Mouse (Mus musculus) hindbrain, embryonic 12.5 days (tissue): ENCODE results near the gene Igf2bp1. TPM values are rescaled to one million over a fixed set of nuclear protein-coding genes. Genes with fewer than 3 reads are reported as not detected.

Experiments
- ATAC-seq: fragments of 200-750 bp; cut with Nextera tagmentation; 2 replicates; pipeline ENCODE4 v1.8.0; 2017; ENCODE audit warnings: moderate TSS enrichment; ENCODE audit not compliant: low FRiP score
- H3K27ac ChIP-seq: fragments of 300-500 bp; sonication (generic); 2 replicates; pipeline ENCODE4 v1.5.1; 2016; ENCODE audit warnings: mild to moderate bottlenecking
- H3K27me3 ChIP-seq: fragments of 300-500 bp; sonication (generic); 2 replicates; pipeline ENCODE4 v1.6.1; 2016; ENCODE audit warnings: mild to moderate bottlenecking
- H3K36me3 ChIP-seq: fragments of 300-500 bp; sonication (generic); 2 replicates; pipeline ENCODE4 v1.6.1; 2016; ENCODE audit warnings: mild to moderate bottlenecking
- H3K4me1 ChIP-seq: fragments of 300-500 bp; sonication (generic); 2 replicates; pipeline ENCODE4 v1.6.1; 2016
- H3K4me2 ChIP-seq: fragments of 300-500 bp; sonication (generic); replicated peaks from 2 replicates; pipeline ENCODE4 v1.6.1; 2016; ENCODE audit warnings: mild to moderate bottlenecking
- H3K4me3 ChIP-seq: fragments of 300-500 bp; sonication (generic); 2 replicates; pipeline ENCODE4 v1.5.1; 2016; ENCODE audit warnings: mild to moderate bottlenecking
- H3K9ac ChIP-seq: fragments of 300-500 bp; sonication (generic); 2 replicates; pipeline ENCODE4 v1.6.1; 2016; ENCODE audit warnings: mild to moderate bottlenecking, moderate library complexity
- H3K9me3 ChIP-seq: fragments of 300-500 bp; sonication (generic); replicated peaks from 2 replicates; pipeline ENCODE4 v1.6.1; 2016; ENCODE audit warnings: mild to moderate bottlenecking
- WGBS: fragments of 180-500 bp; shearing (Covaris S2); methylation state at CpG from one replicate; pipeline ENCODE4 v1.1.7; 2016; 5-methylcytosine and 5-hydroxymethylcytosine counted together
- polyA plus RNA-seq: library from polyadenylated mRNA; unstranded; fragments of >200 nt; fragmentation: Nextera tagmentation; extraction: Ambion mirVana; gene quantifications from 2 replicates; pipeline ENCODE4 v1.2.1, GENCODE M21; 2016

Gene Igf2bp1
- polyA plus RNA-seq, 1 experiment from 2014 or later: 73.3 TPM

DNA sequence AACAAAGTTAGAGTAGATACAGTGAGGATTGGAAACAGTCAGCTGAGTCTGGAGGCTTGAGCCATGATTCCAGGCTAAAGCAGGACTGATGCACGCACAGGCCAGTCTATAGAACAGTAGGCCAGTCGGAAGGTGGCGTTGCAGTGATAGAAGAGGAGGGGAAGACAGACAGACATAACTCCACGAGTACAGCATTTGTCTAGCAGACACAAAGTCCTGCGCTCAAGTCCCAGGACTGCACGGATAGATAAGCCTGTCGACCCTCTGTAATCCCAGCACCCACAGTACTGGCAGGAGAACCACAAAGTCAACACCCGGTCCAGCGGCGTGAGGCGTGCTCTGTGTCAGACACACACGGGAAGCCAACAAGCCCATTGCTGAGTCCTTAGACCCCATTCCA, 23.9 kb downstream of the Igf2bp1 start:
- Histone ChIP-seq H3K4me1 (peaks cover 20% of the 10 kb centered on the region), H3K4me2 (no peak overlapping the region), H3K36me3 (peaks cover 32% of the 10 kb centered on the region), H3K27me3 (no peaks in the 10 kb centered on the region), H3K9ac (no peak overlapping the region), H3K9me3 (no peaks in the 10 kb centered on the region), H3K27ac (peak overlapping the region; percentile 35; the same call in 1 of the 2 replicates), H3K4me3 (no peak overlapping the region)
- WGBS: 83% methylated on average over 12 of the region's 12 CpGs
- ATAC-seq: no peak

- no peak for ATAC-seq
- H3K4me1 ChIP-seq: peaks cover 20% of the 10 kb centered on the region
- 70% methylated on average over 8 of the region's 8 CpGs for WGBS
- H3K36me3 ChIP-seq: peaks cover 41% of the 10 kb centered on the region
- H3K4me2 ChIP-seq: no peak overlapping the region
- no peak overlapping the region for H3K4me3 ChIP-seq
- no peaks in the 10 kb centered on the region for H3K27me3 ChIP-seq
- no peak overlapping the region for H3K27ac ChIP-seq
- no peaks in the 10 kb centered on the region for H3K9me3 ChIP-seq
- no peak overlapping the region for H3K9ac ChIP-seq
Observed at GRCm38 (mm10) chr11:95980762-95981418, 24.9 kb downstream of the Igf2bp1 start.

DNA sequence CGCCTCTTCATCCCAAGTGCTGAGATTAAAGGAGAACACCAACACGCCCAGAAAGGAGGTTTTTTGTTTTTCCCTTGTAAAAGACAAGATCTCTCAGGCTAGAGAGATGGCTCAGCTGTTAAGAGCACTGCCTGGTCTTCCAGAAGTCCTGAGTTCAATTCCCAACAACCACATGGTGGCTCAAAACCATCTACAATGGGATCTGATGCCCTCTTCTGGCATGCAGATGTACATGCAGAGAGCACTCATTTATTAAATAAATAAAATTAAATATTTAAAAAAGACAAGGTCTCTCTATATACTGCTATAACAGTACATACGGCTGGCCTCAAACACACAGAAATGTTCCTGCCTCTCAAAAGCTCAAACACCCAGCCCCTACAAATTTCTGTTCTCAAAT, 27.3 kb downstream of the Igf2bp1 start:
- 91% methylated on average over 3 of the region's 3 CpGs for WGBS
- Histone ChIP-seq H3K4me1 (peaks cover 15% of the 10 kb centered on the region), H3K4me2 (no peak overlapping the region), H3K27ac (no peak overlapping the region), H3K36me3 (peaks cover 63% of the 10 kb centered on the region), H3K4me3 (no peak overlapping the region), H3K9me3 (no peaks in the 10 kb centered on the region), H3K27me3 (no peaks in the 10 kb centered on the region), H3K9ac (no peak overlapping the region)
- ATAC-seq: no peak

DNA sequence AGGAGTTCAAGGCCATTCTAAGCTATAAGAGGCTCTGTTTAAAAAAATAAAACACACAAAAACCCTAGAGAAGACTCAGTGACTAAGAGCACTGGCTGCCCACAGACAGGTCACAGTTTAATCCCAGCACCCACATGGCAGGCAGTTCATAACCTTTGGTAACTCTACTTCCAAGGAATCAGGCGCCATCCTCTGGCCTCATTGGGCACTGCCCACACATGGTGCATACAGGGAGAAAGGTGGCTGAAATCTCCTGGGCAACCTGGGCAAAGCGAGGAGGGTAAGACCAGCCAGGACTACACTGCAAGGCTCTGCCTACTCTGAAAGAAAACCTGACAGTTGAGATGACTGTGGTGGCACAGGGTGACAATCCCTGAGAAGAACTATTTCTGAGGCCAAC, 29.4 kb downstream of the Igf2bp1 start:
- H3K9ac ChIP-seq: no peak overlapping the region
- ATAC-seq: no peak
- 95% methylated on average over 2 of the region's 2 CpGs for WGBS
- no peaks in the 10 kb centered on the region for H3K9me3 ChIP-seq
- H3K36me3 ChIP-seq: peaks cover 80% of the 10 kb centered on the region
- H3K4me3 ChIP-seq: no peak overlapping the region
- no peak overlapping the region for H3K4me2 ChIP-seq
- H3K4me1 ChIP-seq: no peaks in the 10 kb centered on the region
- H3K27ac ChIP-seq: no peak overlapping the region
- no peaks in the 10 kb centered on the region for H3K27me3 ChIP-seq

- Histone ChIP-seq H3K27ac (no peak overlapping the region), H3K4me2 (no peak overlapping the region), H3K27me3 (no peaks in the 10 kb centered on the region), H3K9ac (no peak overlapping the region), H3K4me3 (no peak overlapping the region), H3K9me3 (no peaks in the 10 kb centered on the region), H3K4me1 (no peaks in the 10 kb centered on the region), H3K36me3 (peaks cover 86% of the 10 kb centered on the region)
- WGBS: 94% methylated on average over 5 of the region's 5 CpGs
- no peak for ATAC-seq
Observed at GRCm38 (mm10) chr11:95975694-95976093, 30.0 kb downstream of the Igf2bp1 start.

- 92% methylated on average over 6 of the region's 6 CpGs for WGBS
- H3K27ac ChIP-seq: no peak overlapping the region
- H3K9ac ChIP-seq: no peak overlapping the region
- H3K4me1 ChIP-seq: no peaks in the 10 kb centered on the region
- peaks cover 96% of the 10 kb centered on the region for H3K36me3 ChIP-seq
- no peak overlapping the region for H3K4me2 ChIP-seq
- no peaks in the 10 kb centered on the region for H3K27me3 ChIP-seq
- H3K9me3 ChIP-seq: no peaks in the 10 kb centered on the region
- no peak for ATAC-seq
- H3K4me3 ChIP-seq: no peak overlapping the region
Observed at GRCm38 (mm10) chr11:95973187-95973586, 32.6 kb downstream of the Igf2bp1 start.

DNA sequence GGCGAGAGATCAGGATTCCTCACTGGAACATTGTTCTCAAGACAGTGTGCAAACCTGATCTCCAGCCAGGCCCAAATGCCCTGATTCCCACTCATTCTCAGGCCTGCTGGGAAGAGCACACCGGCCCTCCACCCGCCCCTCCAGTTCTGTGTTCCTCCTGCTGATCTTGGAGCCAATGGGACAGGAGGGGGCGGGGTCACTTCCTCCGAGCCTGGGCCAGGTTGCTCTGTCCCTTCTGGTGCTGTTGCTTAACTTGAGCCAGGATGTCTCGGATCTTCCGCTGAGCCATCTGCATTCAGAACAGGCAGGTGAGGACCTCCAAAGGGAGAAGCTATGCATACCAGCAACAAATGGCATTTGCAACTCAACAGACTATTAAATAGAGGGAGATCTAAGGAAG, 42.4 kb downstream of the Igf2bp1 start:
- 73% methylated on average over 7 of the region's 7 CpGs for WGBS

GRCm38 (mm10) chr11:95959152-95959551, 46.6 kb downstream of the Igf2bp1 start:
- Histone ChIP-seq H3K4me2 (no peak overlapping the region), H3K36me3 (peaks cover 28% of the 10 kb centered on the region), H3K4me3 (no peak overlapping the region), H3K9me3 (no peaks in the 10 kb centered on the region), H3K4me1 (no peaks in the 10 kb centered on the region; the same call in 1 of the 2 replicates), H3K27me3 (no peaks in the 10 kb centered on the region), H3K9ac (no peak overlapping the region), H3K27ac (no peak overlapping the region)
- ATAC-seq: no peak
- WGBS: 61% methylated on average over 6 of the region's 6 CpGs

More for the DNA sequence above, 42.4 kb downstream of the Igf2bp1 start:
- Histone ChIP-seq H3K9ac (no peak overlapping the region), H3K4me3 (no peak overlapping the region), H3K36me3 (peaks cover 67% of the 10 kb centered on the region), H3K4me2 (no peak overlapping the region), H3K4me1 (no peaks in the 10 kb centered on the region; the same call in 1 of the 2 replicates), H3K27me3 (no peaks in the 10 kb centered on the region), H3K9me3 (no peaks in the 10 kb centered on the region), H3K27ac (no peak overlapping the region)
- no peak for ATAC-seq

DNA sequence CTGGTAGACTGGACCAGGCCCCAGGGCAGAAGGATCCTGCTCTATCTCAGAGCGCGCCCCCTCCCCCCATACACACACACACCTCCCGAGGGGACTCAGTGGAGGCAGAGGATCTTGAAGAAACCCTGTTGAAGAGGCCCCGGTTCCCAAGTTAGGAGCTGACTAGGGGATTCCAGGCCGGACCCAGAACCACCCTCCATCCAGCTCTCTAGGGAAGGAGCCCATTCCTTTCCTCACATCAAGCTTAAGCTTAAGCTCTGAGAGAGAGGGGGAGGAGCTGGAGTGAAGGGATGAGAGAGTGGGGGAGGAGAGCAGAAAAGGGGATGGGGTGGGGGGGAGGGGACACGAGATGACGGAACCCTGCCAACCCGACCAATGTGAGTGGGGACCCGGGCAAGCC, 47.5 kb downstream of the Igf2bp1 start:
- no peak overlapping the region for H3K9ac ChIP-seq
- 60% methylated on average over 9 of the region's 9 CpGs for WGBS
- H3K4me1 ChIP-seq: no peaks in the 10 kb centered on the region; the same call in 1 of the 2 replicates
- H3K4me3 ChIP-seq: no peak overlapping the region
- H3K9me3 ChIP-seq: no peaks in the 10 kb centered on the region
- no peak for ATAC-seq
- H3K27ac ChIP-seq: no peak overlapping the region
- no peaks in the 10 kb centered on the region for H3K27me3 ChIP-seq
- H3K36me3 ChIP-seq: peaks cover 21% of the 10 kb centered on the region
- H3K4me2 ChIP-seq: no peak overlapping the region

GRCm38 (mm10) chr11:95957407-95957806, 48.3 kb downstream of the Igf2bp1 start:
- Histone ChIP-seq H3K27ac (no peak overlapping the region), H3K27me3 (no peaks in the 10 kb centered on the region), H3K9ac (no peak overlapping the region), H3K9me3 (no peaks in the 10 kb centered on the region), H3K36me3 (peaks cover 13% of the 10 kb centered on the region), H3K4me1 (no peaks in the 10 kb centered on the region; the same call in 1 of the 2 replicates), H3K4me3 (no peak overlapping the region), H3K4me2 (no peak overlapping the region)
- no peak for ATAC-seq
- WGBS: 81% methylated on average over 7 of the region's 7 CpGs

- Histone ChIP-seq H3K4me1 (no peaks in the 10 kb centered on the region; the same call in 1 of the 2 replicates), H3K36me3 (no peaks in the 10 kb centered on the region), H3K9me3 (no peaks in the 10 kb centered on the region), H3K27me3 (no peaks in the 10 kb centered on the region), H3K4me2 (no peak overlapping the region), H3K9ac (no peak overlapping the region), H3K4me3 (no peak overlapping the region), H3K27ac (no peak overlapping the region)
- ATAC-seq: no peak
- WGBS: 90% methylated on average over 5 of the region's 5 CpGs
Observed at GRCm38 (mm10) chr11:95953313-95953712, 52.4 kb downstream of the Igf2bp1 start.

DNA sequence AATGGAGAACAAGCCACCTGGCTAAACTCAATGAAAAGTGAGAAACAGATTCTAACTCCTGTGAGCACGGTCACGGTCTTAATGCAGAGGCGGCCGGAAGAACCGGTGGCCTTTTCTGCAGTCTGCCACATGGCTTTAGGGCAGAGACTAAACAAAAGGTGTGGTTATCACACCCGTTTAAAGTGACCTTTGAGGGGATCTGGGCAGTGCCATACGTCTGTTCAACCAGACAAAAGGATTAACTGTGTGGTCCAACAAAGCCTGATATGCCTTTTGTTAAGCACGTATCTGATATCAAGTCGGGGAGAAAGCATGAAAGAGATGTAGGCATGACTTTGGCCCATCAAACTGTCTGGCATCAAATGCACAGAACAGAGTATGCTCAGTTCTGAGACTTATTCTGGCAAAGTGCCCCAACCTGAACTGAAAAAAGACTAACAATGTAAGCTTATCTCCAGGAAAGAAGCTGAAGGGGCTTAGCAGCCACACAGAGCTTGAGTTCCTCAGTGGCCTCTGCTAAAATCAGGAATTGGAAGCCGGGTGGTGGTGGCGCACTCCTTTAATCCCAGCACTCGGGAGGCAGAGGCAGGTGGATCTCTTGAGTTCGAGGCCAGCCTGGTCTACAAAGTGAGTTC, 59.8 kb downstream of the Igf2bp1 start:
- no peak for ATAC-seq
- Histone ChIP-seq H3K4me1 (no peaks in the 10 kb centered on the region), H3K4me2 (no peak overlapping the region), H3K4me3 (no peak overlapping the region), H3K9me3 (no peaks in the 10 kb centered on the region), H3K36me3 (no peaks in the 10 kb centered on the region), H3K27me3 (no peaks in the 10 kb centered on the region), H3K27ac (no peak overlapping the region), H3K9ac (no peak overlapping the region)
- WGBS: 65% methylated on average over 13 of the region's 13 CpGs
